Mouse (Mus musculus) forebrain, embryonic 11.5 days (tissue): ENCODE measurements at regions not wholly inside any gene's neighbourhood (a gene's known extent, or its start where the extent isn't known, plus 50 kb on each side); places are given as distances from the start of the nearest gene placed in this dataset.

ENCODE experiments used
- ATAC-seq: fragments of 200-750 bp; cut with Nextera tagmentation; replicated peaks from 2 replicates; pipeline ENCODE4 v1.8.0; 2017; ENCODE audit warnings: moderate TSS enrichment; ENCODE audit not compliant: low FRiP score
- DNase-seq: peaks from one replicate; pipeline ENCODE4 v3.0.0-alpha.2; 2017; ENCODE audit warnings: low spot score
- H3K27ac ChIP-seq: fragments of 300-500 bp; sonication (generic); 2 replicates; pipeline ENCODE4 v1.5.1; 2014; ENCODE audit warnings: low read depth, low read length
- H3K27me3 ChIP-seq: fragments of 300-500 bp; sonication (generic); 2 replicates; pipeline ENCODE4 v1.6.1; 2014; ENCODE audit warnings: mild to moderate bottlenecking, low read length, mixed read lengths; ENCODE audit not compliant: control insufficient read depth, insufficient read depth
- H3K36me3 ChIP-seq: fragments of 300-500 bp; sonication (generic); 2 replicates; pipeline ENCODE4 v1.6.1; 2014; ENCODE audit warnings: mild to moderate bottlenecking, low read length, moderate library complexity, mixed read lengths; ENCODE audit not compliant: control insufficient read depth, insufficient read depth
- H3K4me1 ChIP-seq: fragments of 300-500 bp; sonication (generic); replicated peaks from 2 replicates; pipeline ENCODE4 v1.6.1; 2014; ENCODE audit warnings: low read length, mixed read lengths; ENCODE audit not compliant: control insufficient read depth, insufficient read depth
- H3K4me2 ChIP-seq: fragments of 300-500 bp; sonication (generic); 2 replicates; pipeline ENCODE4 v1.6.1; 2014; ENCODE audit warnings: low read depth, mild to moderate bottlenecking, low read length, moderate library complexity, mixed read lengths; ENCODE audit not compliant: severe bottlenecking
- H3K4me3 ChIP-seq: fragments of 300-500 bp; sonication (generic); 2 replicates; pipeline ENCODE4 v1.5.1; 2014; ENCODE audit warnings: low read depth, low read length
- H3K9ac ChIP-seq: fragments of 300-500 bp; sonication (generic); 2 replicates; pipeline ENCODE4 v1.6.1; 2014; ENCODE audit warnings: low read length
- H3K9me3 ChIP-seq: fragments of 300-500 bp; sonication (generic); 2 replicates; pipeline ENCODE4 v1.6.1; 2016; ENCODE audit warnings: low read length, mixed read lengths; ENCODE audit not compliant: control insufficient read depth
- WGBS: fragments of 180-500 bp; shearing (Covaris S2); extraction: QIAGEN DNeasy Blood & Tissue Kit; methylation state at CpG from one replicate; pipeline ENCODE4 v1.1.7; 2014; 5-methylcytosine and 5-hydroxymethylcytosine counted together

DNA sequence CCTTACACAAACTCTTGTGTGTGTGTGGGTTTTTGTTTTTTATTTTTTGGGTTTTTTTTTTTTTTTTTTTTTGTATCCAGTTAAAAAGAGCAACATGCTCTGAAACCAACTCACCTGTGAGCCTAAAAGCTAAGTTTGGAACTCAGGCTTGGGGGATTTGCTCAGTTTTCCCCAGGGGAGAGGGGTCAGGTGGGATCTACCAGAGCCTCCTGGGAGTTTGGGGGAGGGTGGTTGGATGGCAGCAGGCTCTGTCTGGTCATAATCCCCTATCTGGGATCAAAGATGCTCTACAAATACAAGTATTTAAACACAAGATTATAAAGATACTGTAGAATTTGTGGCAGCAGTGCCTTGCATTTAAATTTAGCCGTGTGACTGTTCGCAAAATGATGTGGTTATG, 222.6 kb downstream of the Tmem182 start:
- 93% methylated on average over 2 of the region's 2 CpGs for WGBS
- Histone ChIP-seq H3K4me3 (no peak overlapping the region), H3K4me1 (no peaks in the 10 kb centered on the region), H3K9me3 (no peaks in the 10 kb centered on the region), H3K27ac (no peak overlapping the region), H3K36me3 (no peaks in the 10 kb centered on the region), H3K27me3 (no peaks in the 10 kb centered on the region), H3K4me2 (no peak overlapping the region), H3K9ac (no peak overlapping the region)
- DNase-seq: no peak
- ATAC-seq: no peak

DNA sequence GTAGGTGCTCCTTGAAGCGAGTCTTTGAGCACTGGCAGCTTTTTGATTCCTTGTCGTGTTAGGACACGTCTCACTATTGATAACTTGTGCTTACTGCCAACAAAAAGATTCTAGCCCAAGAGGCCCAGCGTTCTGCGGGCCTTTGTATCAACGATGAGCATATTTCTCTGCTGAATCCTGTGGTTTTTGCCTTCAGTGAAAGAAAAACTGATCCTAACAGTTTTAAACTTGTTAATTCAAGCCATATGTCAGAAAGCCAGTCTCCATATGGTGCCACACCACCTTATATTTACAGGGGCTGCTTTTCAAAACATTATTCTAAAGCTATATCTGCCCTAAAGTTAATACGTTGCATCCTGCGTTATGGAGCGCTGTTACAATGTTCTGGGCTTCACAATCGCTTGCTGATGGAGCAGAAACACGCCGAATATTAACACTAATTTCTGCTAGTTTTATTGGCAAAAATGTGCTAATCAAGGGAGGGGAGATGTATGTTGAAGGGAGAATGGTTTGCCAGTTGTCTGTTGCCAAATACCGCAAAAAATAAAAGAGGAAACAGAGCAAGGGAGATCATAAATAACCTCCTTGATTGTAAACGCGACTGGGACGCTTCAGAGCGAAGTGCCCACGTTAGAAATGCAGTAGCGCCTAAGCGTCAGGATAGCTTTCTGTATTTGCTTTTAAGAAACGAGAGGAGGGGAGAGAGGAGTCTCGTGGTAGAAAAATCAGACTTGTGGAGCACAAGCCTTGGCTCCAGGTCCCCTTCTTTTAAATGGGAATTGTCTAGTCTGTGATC, 229.9 kb downstream of the Tmem182 start:
- no peaks in the 10 kb centered on the region for H3K9me3 ChIP-seq
- H3K27ac ChIP-seq: no peak overlapping the region
- ATAC-seq (no peak), DNase-seq (no peak)
- no peaks in the 10 kb centered on the region for H3K36me3 ChIP-seq
- no peaks in the 10 kb centered on the region for H3K27me3 ChIP-seq
- WGBS: 76% methylated on average over 22 of the region's 22 CpGs
- H3K4me1 ChIP-seq: no peaks in the 10 kb centered on the region
- H3K4me2 ChIP-seq: no peak overlapping the region
- no peak overlapping the region for H3K9ac ChIP-seq
- H3K4me3 ChIP-seq: no peak overlapping the region

DNA sequence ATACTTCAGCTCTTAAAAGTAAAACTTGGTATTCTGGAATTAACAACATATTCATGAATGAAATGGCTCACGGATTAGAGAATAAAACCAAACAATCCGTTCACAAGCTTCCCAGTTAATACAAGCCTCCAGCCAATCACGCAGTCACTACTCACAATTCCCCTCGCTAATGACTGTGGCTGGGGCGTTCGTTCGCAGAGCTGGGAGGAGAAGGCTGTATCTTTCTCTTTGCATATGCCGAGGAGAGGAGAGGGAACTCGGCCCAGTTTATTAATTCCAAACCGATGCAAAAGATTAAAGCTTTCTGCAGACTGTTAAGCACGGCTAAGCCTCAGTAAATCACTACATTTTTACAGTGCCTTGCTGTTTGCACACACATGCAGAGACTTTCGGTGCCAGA, 231.5 kb downstream of the Tmem182 start:
- H3K27me3 ChIP-seq: no peaks in the 10 kb centered on the region
- H3K9ac ChIP-seq: no peak overlapping the region
- whole genome bisulfite sequencing: 57% methylated on average over 12 of the region's 12 CpGs
- H3K36me3 ChIP-seq: no peaks in the 10 kb centered on the region
- no peaks in the 10 kb centered on the region for H3K4me1 ChIP-seq
- DNase-seq (no peak), ATAC-seq (no peak)
- no peak overlapping the region for H3K4me2 ChIP-seq
- H3K27ac ChIP-seq: no peak overlapping the region
- no peak overlapping the region for H3K4me3 ChIP-seq
- no peaks in the 10 kb centered on the region for H3K9me3 ChIP-seq

DNA sequence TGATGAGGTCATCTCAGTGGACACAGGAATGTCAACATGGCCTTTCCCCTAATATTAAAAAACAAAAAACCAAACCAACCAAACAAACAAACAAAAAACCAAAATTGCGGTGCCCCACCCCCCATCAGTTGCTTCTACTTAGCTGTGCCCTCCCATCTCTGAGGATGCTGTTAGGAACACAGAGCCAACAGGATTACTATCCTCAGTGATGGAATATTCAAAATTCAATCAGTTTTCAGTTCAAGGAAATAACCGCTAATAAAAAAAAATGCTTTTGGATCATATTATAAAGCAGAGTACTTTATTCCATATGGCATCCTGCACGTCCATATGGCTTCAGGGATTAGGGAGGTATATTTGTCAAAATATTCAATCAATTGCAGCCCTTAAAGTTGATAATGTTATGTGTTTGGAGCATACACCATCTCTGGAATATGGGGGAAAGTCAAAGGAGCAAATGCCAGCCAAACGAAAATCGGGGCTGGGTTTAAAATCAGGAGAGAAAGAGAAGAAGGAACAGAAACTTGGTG, 249.1 kb downstream of the Tmem182 start:
- no peaks in the 10 kb centered on the region for H3K27me3 ChIP-seq
- no peaks in the 10 kb centered on the region for H3K4me1 ChIP-seq
- no peak overlapping the region for H3K4me3 ChIP-seq
- no peak overlapping the region for H3K27ac ChIP-seq
- H3K36me3 ChIP-seq: no peaks in the 10 kb centered on the region
- WGBS: 88% methylated on average over 5 of the region's 5 CpGs
- no peaks in the 10 kb centered on the region for H3K9me3 ChIP-seq
- H3K4me2 ChIP-seq: no peak overlapping the region
- DNase-seq (no peak), ATAC-seq (no peak)
- no peak overlapping the region for H3K9ac ChIP-seq

DNA sequence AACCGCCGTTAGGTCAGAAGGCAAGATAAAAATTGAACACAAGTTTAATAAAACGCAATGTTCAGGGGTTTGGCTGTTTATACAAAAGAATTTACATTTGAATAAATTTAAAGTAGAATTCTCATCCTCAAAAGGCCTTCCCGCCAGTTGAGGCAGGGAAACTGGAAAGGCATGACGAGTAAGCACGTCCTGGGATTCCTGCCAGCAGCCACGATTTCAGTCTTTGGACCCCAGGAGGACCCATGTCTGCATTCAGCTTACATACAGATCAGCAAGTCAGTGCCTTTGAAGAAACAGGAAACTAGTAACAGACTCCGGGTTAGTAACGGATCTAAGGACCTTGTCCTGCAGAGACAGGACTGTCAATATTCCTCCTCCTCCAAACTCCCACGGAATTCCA, 250.4 kb downstream of the Tmem182 start:
- DNase-seq: no peak

DNA sequence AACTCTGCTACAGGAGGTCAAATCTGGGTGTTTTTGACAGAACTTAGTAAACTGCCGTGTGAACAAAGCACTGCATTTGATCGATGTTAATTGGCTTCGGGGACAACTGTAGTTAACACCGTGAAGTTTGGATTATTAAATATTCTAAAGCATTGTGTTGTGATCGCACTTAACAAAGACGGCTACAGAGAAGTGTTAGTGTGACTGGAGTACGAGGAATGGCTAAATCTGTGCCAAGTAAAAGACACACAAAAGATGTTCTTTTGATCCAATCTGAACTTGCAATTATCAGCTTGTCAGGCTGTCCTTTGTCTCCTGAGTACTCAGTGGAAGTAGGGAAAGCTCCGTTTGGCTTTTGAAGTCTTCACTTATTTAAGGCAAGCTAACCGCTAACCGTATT, 259.7 kb downstream of the Tmem182 start:
- Histone ChIP-seq H3K9me3 (no peaks in the 10 kb centered on the region), H3K4me2 (no peak overlapping the region), H3K27me3 (no peaks in the 10 kb centered on the region), H3K4me1 (no peaks in the 10 kb centered on the region), H3K4me3 (no peak overlapping the region), H3K27ac (no peak overlapping the region), H3K9ac (no peak overlapping the region), H3K36me3 (no peaks in the 10 kb centered on the region)
- 76% methylated on average over 10 of the region's 10 CpGs for WGBS
- ATAC-seq (no peak), DNase-seq (no peak)

More for the DNA sequence above, 250.4 kb downstream of the Tmem182 start:
- H3K9ac ChIP-seq: no peak overlapping the region
- 89% methylated on average over 10 of the region's 10 CpGs for WGBS
- no peak for ATAC-seq
- no peak overlapping the region for H3K4me3 ChIP-seq
- no peaks in the 10 kb centered on the region for H3K4me1 ChIP-seq
- no peaks in the 10 kb centered on the region for H3K36me3 ChIP-seq
- no peaks in the 10 kb centered on the region for H3K27me3 ChIP-seq
- no peak overlapping the region for H3K4me2 ChIP-seq
- H3K9me3 ChIP-seq: no peaks in the 10 kb centered on the region
- H3K27ac ChIP-seq: no peak overlapping the region

DNA sequence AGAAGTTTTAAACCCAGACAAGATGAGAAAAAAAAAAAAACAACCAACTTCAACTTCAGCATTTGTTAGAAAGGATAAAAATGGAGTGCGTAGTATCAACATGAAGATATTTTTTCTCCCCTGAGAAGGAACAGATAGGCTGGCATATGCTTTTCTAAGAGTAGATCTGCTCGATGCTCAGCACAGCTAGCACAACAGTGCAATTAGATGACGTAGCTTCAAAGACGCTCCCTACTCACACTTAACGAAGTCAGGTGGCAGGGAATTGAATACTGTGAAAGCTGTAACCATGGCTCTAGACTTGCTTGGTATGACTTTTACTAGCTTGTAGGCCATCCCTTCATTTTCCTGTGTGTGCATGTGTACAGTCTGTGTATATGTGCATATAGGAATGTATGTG, 299.5 kb downstream of the Tmem182 start:
- H3K27ac ChIP-seq: no peak overlapping the region
- no peaks in the 10 kb centered on the region for H3K36me3 ChIP-seq
- H3K27me3 ChIP-seq: no peaks in the 10 kb centered on the region
- ATAC-seq (no peak), DNase-seq (no peak)
- H3K4me3 ChIP-seq: no peak overlapping the region
- no peaks in the 10 kb centered on the region for H3K4me1 ChIP-seq
- WGBS: 82% methylated on average over 5 of the region's 5 CpGs
- H3K9ac ChIP-seq: no peak overlapping the region
- H3K4me2 ChIP-seq: no peak overlapping the region
- no peaks in the 10 kb centered on the region for H3K9me3 ChIP-seq

DNA sequence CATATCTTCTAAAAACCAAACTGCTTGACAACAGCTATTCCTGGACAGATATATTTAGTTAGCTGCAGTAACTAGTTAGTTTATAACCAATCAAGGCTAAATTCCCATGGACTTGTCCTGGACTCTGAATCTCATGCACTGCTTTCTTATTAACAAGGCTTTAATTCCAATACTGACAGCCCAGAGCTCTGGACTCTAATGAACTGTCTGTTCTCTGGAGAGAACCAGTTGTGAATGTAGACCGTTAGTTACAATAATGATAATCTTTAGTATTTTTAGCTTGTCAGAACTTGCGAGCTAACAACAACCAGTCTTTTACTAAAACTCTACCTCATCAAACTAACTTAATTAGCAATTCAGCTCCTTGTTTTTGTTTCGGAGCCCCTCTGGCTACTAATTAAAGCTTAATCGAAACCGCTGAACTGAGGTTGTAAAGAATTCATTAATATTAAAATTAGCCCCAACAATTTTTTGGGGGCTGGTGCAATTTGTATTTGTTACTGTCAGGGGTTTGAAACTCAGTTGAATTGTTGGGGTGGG, 316.3 kb downstream of the Tmem182 start:
- Histone ChIP-seq H3K4me1 (no peaks in the 10 kb centered on the region), H3K27ac (no peak overlapping the region), H3K27me3 (no peaks in the 10 kb centered on the region), H3K9me3 (no peaks in the 10 kb centered on the region), H3K4me2 (no peak overlapping the region), H3K36me3 (no peaks in the 10 kb centered on the region), H3K9ac (no peak overlapping the region), H3K4me3 (no peak overlapping the region)
- ATAC-seq (no peak), DNase-seq (no peak)
- WGBS: 29% methylated on average over 5 of the region's 5 CpGs

DNA sequence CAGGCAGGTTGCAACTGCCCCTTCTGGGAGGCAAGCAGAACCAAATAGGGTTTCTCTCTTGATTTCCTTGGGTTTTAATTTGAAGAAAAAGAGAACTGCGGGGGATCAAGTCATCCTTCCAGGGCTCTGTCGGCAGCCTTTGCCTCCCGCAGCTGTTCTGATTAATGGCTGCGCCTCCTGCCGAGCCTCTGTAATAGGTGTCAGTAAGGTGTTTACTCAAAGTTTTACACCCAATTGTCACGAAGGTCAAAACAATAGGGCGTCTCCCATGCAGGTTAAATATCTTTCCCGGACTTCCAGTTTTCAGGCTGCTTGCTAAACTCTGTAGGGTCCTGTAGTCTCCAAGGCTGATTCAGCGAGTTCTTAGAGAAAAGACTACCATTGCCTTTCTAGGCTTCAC, 326.0 kb downstream of the Tmem182 start:
- Histone ChIP-seq H3K4me2 (no peak overlapping the region), H3K4me3 (no peak overlapping the region), H3K27me3 (no peaks in the 10 kb centered on the region), H3K27ac (no peak overlapping the region), H3K9ac (no peak overlapping the region), H3K36me3 (no peaks in the 10 kb centered on the region), H3K9me3 (no peaks in the 10 kb centered on the region), H3K4me1 (no peaks in the 10 kb centered on the region)
- no peak for DNase-seq
- no peak for ATAC-seq
- WGBS: 4% methylated on average over 9 of the region's 9 CpGs
